Mouse (Mus musculus): Measurements from ENCODE around the gene Plau. TPM values are rescaled to one million over a fixed set of nuclear protein-coding genes. Genes with fewer than 3 reads are reported as not detected.

The Plau gene
- polyA plus RNA-seq, 1 experiment from 2014 or later = 1.0 TPM

DNA sequence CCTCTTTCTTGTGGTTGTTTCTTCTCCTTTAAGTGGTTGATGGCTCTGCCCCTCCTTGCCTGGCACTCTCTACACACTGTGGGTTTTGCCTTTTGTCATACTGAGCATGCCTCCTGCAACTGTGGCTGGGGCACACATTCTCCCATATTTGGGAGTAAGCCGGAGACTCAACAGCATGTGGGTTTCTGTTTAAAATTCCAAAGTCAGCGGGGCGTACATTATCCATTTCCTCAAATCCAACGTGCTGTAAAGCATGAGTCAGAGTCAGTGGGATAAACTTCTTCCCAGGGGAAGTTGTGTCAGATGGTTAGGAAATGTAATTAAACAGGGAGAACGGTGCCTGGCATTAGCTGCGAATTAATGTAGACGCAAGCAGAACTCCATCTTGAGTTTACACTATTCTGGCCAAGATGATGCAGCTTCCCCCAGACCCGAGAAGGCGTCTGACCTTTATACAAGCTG lies 55.5 kb downstream of the Plau start:
- H3K4me1 ChIP-seq (ENCODE audit: insufficient read depth, low read depth, low read length) = peaks cover 9% of the 10 kb centered on the region; the same call in 1 of the 2 replicates
- ATAC-seq (peak; percentile 86), DNase-seq (ENCODE audit: low spot score) (peak; percentile 85)
- no peaks in the 10 kb centered on the region for H3K27me3 ChIP-seq (replicated peaks; ENCODE audit: insufficient read depth, low read length)
- H3K9ac ChIP-seq (replicated peaks; ENCODE audit: low read depth) = no peak overlapping the region
- no peak overlapping the region for H3K4me2 ChIP-seq (replicated peaks; ENCODE audit: low read depth, low read length)
- H3K9me3 ChIP-seq (ENCODE audit: low read length) = no peaks in the 10 kb centered on the region
- peak overlapping the region; percentile 68 for H3K27ac ChIP-seq (ENCODE audit: low read length)
- H3K4me3 ChIP-seq (ENCODE audit: low read depth, low read length) = no peak overlapping the region
- TF ChIP-seq EP300 (IDR thresholded peaks at IDR 0.05) (peak; percentile 53), CTCF (IDR thresholded peaks at IDR 0.05) (no peak)
- 27% methylated on average over 9 of the region's 9 CpGs for WGBS
- H3K36me3 ChIP-seq (ENCODE audit: insufficient read depth, low read length) = no peaks in the 10 kb centered on the region

Other genes with a start within 250 kb of the Plau start
- 3.9 and 5.0 TPM in 2 replicates for gene Usp54, start 195.6 kb upstream of the Plau start, polyA plus RNA-seq (2015; fragmentation: Nextera tagmentation; extraction: Ambion mirVana)
- 0.38 and 0.40 TPM in 2 replicates for gene Myoz1, start 180.1 kb upstream of the Plau start, polyA plus RNA-seq (2015; fragmentation: Nextera tagmentation; extraction: Ambion mirVana)
- 0.63 and 0.96 TPM in 2 replicates for gene Synpo2l, start 168.3 kb upstream of the Plau start, polyA plus RNA-seq (2015; fragmentation: Nextera tagmentation; extraction: Ambion mirVana)
- gene Sec24c, start 162.4 kb upstream of the Plau start, polyA plus RNA-seq (2015; fragmentation: Nextera tagmentation; extraction: Ambion mirVana) = 37.6 and 40.1 TPM in 2 replicates
- 24.2 and 26.3 TPM in 2 replicates for gene Fut11, start 141.7 kb upstream of the Plau start, polyA plus RNA-seq (2015; fragmentation: Nextera tagmentation; extraction: Ambion mirVana)
- gene Chchd1, start 133.7 kb upstream of the Plau start, polyA plus RNA-seq (2015; fragmentation: Nextera tagmentation; extraction: Ambion mirVana) = 109 and 114 TPM in 2 replicates
- 21.7 and 24.1 TPM in 2 replicates for gene Zswim8, start 129.1 kb upstream of the Plau start, polyA plus RNA-seq (2015; fragmentation: Nextera tagmentation; extraction: Ambion mirVana)
- 12.9 and 15.6 TPM in 2 replicates for gene Ndst2, start 102.1 kb upstream of the Plau start, polyA plus RNA-seq (2015; fragmentation: Nextera tagmentation; extraction: Ambion mirVana)
- gene Camk2g, start 42.6 kb upstream of the Plau start, polyA plus RNA-seq (2015; fragmentation: Nextera tagmentation; extraction: Ambion mirVana) = 36.6 and 40.2 TPM in 2 replicates
- 42.8 and 60.1 TPM in 2 replicates for gene Vcl, start 92.7 kb downstream of the Plau start, polyA plus RNA-seq (2015; fragmentation: Nextera tagmentation; extraction: Ambion mirVana)
- gene Ap3m1, start 215.8 kb downstream of the Plau start, polyA plus RNA-seq (2015; fragmentation: Nextera tagmentation; extraction: Ambion mirVana) = 39.3 and 41.1 TPM in 2 replicates
- 238 and 275 TPM in 2 replicates for gene Adk, start 215.9 kb downstream of the Plau start, polyA plus RNA-seq (2015; fragmentation: Nextera tagmentation; extraction: Ambion mirVana)